Mouse (Mus musculus): Measurements from ENCODE around the gene B9d1. TPM values are rescaled to one million over a fixed set of nuclear protein-coding genes. Genes with fewer than 3 reads are reported as not detected.

The B9d1 gene
- polyA plus RNA-seq, 1 experiment from 2014 or later = 1.3 TPM

Other genes with a start within 250 kb of the B9d1 start
- gene Aldh3a2, start 237.7 kb upstream of the B9d1 start, polyA plus RNA-seq (2015; fragmentation: Nextera tagmentation; extraction: Ambion mirVana) = 36.5 and 40.9 TPM in 2 replicates
- 0.06 TPM in 1 of 2 replicates, not detected in the other for gene Slc47a2, start 162.3 kb upstream of the B9d1 start, polyA plus RNA-seq (2015; fragmentation: Nextera tagmentation; extraction: Ambion mirVana)
- 20.0 and 23.6 TPM in 2 replicates for gene Slc47a1, start 126.8 kb upstream of the B9d1 start, polyA plus RNA-seq (2015; fragmentation: Nextera tagmentation; extraction: Ambion mirVana)
- 0.07 TPM in 2 replicates for gene Rnf112, start 51.0 kb upstream of the B9d1 start, polyA plus RNA-seq (2015; fragmentation: Nextera tagmentation; extraction: Ambion mirVana)
- 6.7 and 9.9 TPM in 2 replicates for gene Mfap4, start 19.7 kb upstream of the B9d1 start, polyA plus RNA-seq (2015; fragmentation: Nextera tagmentation; extraction: Ambion mirVana)
- gene Mapk7, start 10.7 kb upstream of the B9d1 start, polyA plus RNA-seq (2015; fragmentation: Nextera tagmentation; extraction: Ambion mirVana) = 6.5 and 7.2 TPM in 2 replicates
- 2.0 and 2.8 TPM in 2 replicates for gene Epn2, start 74.5 kb downstream of the B9d1 start, polyA plus RNA-seq (2015; fragmentation: Nextera tagmentation; extraction: Ambion mirVana)
- 4.8 TPM in 2 replicates for gene Grap, start 148.1 kb downstream of the B9d1 start, polyA plus RNA-seq (2015; fragmentation: Nextera tagmentation; extraction: Ambion mirVana)
- gene Fam83g, start 178.9 kb downstream of the B9d1 start, polyA plus RNA-seq (2015; fragmentation: Nextera tagmentation; extraction: Ambion mirVana) = 6.2 and 6.5 TPM in 2 replicates
- gene Slc5a10, start 215.7 kb downstream of the B9d1 start, polyA plus RNA-seq (2015; fragmentation: Nextera tagmentation; extraction: Ambion mirVana) = not detected in 2 replicates